Mouse (Mus musculus): ENCODE data around the gene Gm15517. TPM values are rescaled to one million over a fixed set of nuclear protein-coding genes. Genes with fewer than 3 reads are reported as not detected.
A peak's percentile ranks its signal among the peaks of the same experiment; 100 is the strongest.

The Gm15517 gene
- polyA plus RNA-seq, 1 experiment from 2014 or later: not detected

- peak overlapping the region; percentile 72 for H3K9ac ChIP-seq (ENCODE audit: low read length)
- no peaks in the 10 kb centered on the region for H3K9me3 ChIP-seq (replicated peaks; ENCODE audit: control insufficient read depth, low read length)
- no peaks in the 10 kb centered on the region for H3K36me3 ChIP-seq (ENCODE audit: control insufficient read depth, insufficient read depth, low read length)
- H3K27ac ChIP-seq (ENCODE audit: low read length): no peak overlapping the region
- under 1% methylated on average over 40 of the region's 40 CpGs for WGBS
- peak overlapping the region; percentile 56 for H3K4me3 ChIP-seq (replicated peaks; ENCODE audit: low read length)
- H3K4me1 ChIP-seq (ENCODE audit: control insufficient read depth, insufficient read depth, low read length): peaks cover 21% of the 10 kb centered on the region
- ATAC-seq (ENCODE audit: insufficient read depth, low FRiP score): peak; percentile 12; the same call in 1 of the 2 replicates
- peaks cover 6% of the 10 kb centered on the region for H3K27me3 ChIP-seq (ENCODE audit: control insufficient read depth, insufficient read depth, low read length)
- H3K4me2 ChIP-seq (ENCODE audit: low read depth, low read length): peak overlapping the region; percentile 98
These were observed 49.1 kb downstream of the Gm15517 start for GRCm38 (mm10) chr7:44310285-44310877.

- peaks cover 17% of the 10 kb centered on the region for H3K4me1 ChIP-seq (ENCODE audit: control insufficient read depth, insufficient read depth, low read length)
- H3K9me3 ChIP-seq (replicated peaks; ENCODE audit: control insufficient read depth, low read length): no peaks in the 10 kb centered on the region
- H3K4me2 ChIP-seq (ENCODE audit: low read depth, low read length): peak overlapping the region; percentile 98
- peak; percentile 9; the same call in 1 of the 2 replicates for ATAC-seq (ENCODE audit: insufficient read depth, low FRiP score)
- peak overlapping the region; percentile 56 for H3K4me3 ChIP-seq (replicated peaks; ENCODE audit: low read length)
- H3K9ac ChIP-seq (ENCODE audit: low read length): peak overlapping the region; percentile 72
- WGBS: 2% methylated on average over 38 of the region's 38 CpGs
- H3K36me3 ChIP-seq (ENCODE audit: control insufficient read depth, insufficient read depth, low read length): no peaks in the 10 kb centered on the region
- H3K27me3 ChIP-seq (ENCODE audit: control insufficient read depth, insufficient read depth, low read length): peaks cover 6% of the 10 kb centered on the region
- H3K27ac ChIP-seq (ENCODE audit: low read length): no peak overlapping the region
These were observed 49.8 kb downstream of the Gm15517 start for GRCm38 (mm10) chr7:44310878-44311712.

Other genes starting within 250 kb of the Gm15517 start
- gene Klk1b26, start 249.3 kb upstream of the Gm15517 start, polyA plus RNA-seq (2015; fragmentation: Nextera tagmentation; extraction: Ambion mirVana): 0.94 TPM in 1 of 2 replicates, not detected in the other
- not detected in 2 replicates for gene Klk1b27, start 209.2 kb upstream of the Gm15517 start, polyA plus RNA-seq (2015; fragmentation: Nextera tagmentation; extraction: Ambion mirVana)
- not detected in 2 replicates for gene Klk1b21, start 159.1 kb upstream of the Gm15517 start, polyA plus RNA-seq (2015; fragmentation: Nextera tagmentation; extraction: Ambion mirVana)
- not detected in 2 replicates for gene Klk1b22, start 148.8 kb upstream of the Gm15517 start, polyA plus RNA-seq (2015; fragmentation: Nextera tagmentation; extraction: Ambion mirVana)
- gene Klk1b16, start 124.7 kb upstream of the Gm15517 start, polyA plus RNA-seq (2015; fragmentation: Nextera tagmentation; extraction: Ambion mirVana): 0.25 TPM in 1 of 2 replicates, not detected in the other
- 0.41 TPM in 1 of 2 replicates, not detected in the other for gene Klk1b24, start 73.2 kb upstream of the Gm15517 start, polyA plus RNA-seq (2015; fragmentation: Nextera tagmentation; extraction: Ambion mirVana)
- gene Klk1b3, start 63.3 kb upstream of the Gm15517 start, polyA plus RNA-seq (2015; fragmentation: Nextera tagmentation; extraction: Ambion mirVana): 0.61 TPM in 2 replicates
- 0.72 and 0.90 TPM in 2 replicates for gene Klk1b4, start 54.0 kb upstream of the Gm15517 start, polyA plus RNA-seq (2015; fragmentation: Nextera tagmentation; extraction: Ambion mirVana)
- gene Klk1b5, start 45.5 kb upstream of the Gm15517 start, polyA plus RNA-seq (2015; fragmentation: Nextera tagmentation; extraction: Ambion mirVana): 0.22 and 0.25 TPM in 2 replicates
- gene Klk1, start 36.1 kb upstream of the Gm15517 start, polyA plus RNA-seq (2015; fragmentation: Nextera tagmentation; extraction: Ambion mirVana): 30.6 and 59.7 TPM in 2 replicates
- 0.13 TPM in 1 of 2 replicates, not detected in the other for gene Gm36864, start 25.3 kb upstream of the Gm15517 start, polyA plus RNA-seq (2015; fragmentation: Nextera tagmentation; extraction: Ambion mirVana)
- gene 1700028J19Rik, start 14.8 kb upstream of the Gm15517 start, polyA plus RNA-seq (2015; fragmentation: Nextera tagmentation; extraction: Ambion mirVana): 1.4 and 1.6 TPM in 2 replicates
- gene 2410002F23Rik, start 14.7 kb upstream of the Gm15517 start, polyA plus RNA-seq (2015; fragmentation: Nextera tagmentation; extraction: Ambion mirVana): 131 and 139 TPM in 2 replicates
- gene Acp4, start 4.1 kb upstream of the Gm15517 start, polyA plus RNA-seq (2015; fragmentation: Nextera tagmentation; extraction: Ambion mirVana): 0.27 TPM in 1 of 2 replicates, not detected in the other
- 6.1 and 7.4 TPM in 2 replicates for gene Clec11a, start 45.5 kb downstream of the Gm15517 start, polyA plus RNA-seq (2015; fragmentation: Nextera tagmentation; extraction: Ambion mirVana)
- gene Shank1, start 48.8 kb downstream of the Gm15517 start, polyA plus RNA-seq (2015; fragmentation: Nextera tagmentation; extraction: Ambion mirVana): 1.7 TPM in 2 replicates
- 1.3 and 1.5 TPM in 2 replicates for gene Syt3, start 122.7 kb downstream of the Gm15517 start, polyA plus RNA-seq (2015; fragmentation: Nextera tagmentation; extraction: Ambion mirVana)
- gene 1700008O03Rik, start 124.4 kb downstream of the Gm15517 start, polyA plus RNA-seq (2015; fragmentation: Nextera tagmentation; extraction: Ambion mirVana): 0.84 and 1.2 TPM in 2 replicates
- gene Lrrc4b, start 167.6 kb downstream of the Gm15517 start, polyA plus RNA-seq (2015; fragmentation: Nextera tagmentation; extraction: Ambion mirVana): 0.31 and 0.52 TPM in 2 replicates
- gene Aspdh, start 203.9 kb downstream of the Gm15517 start, polyA plus RNA-seq (2015; fragmentation: Nextera tagmentation; extraction: Ambion mirVana): 0.72 and 0.87 TPM in 2 replicates
- gene Josd2, start 206.5 kb downstream of the Gm15517 start, polyA plus RNA-seq (2015; fragmentation: Nextera tagmentation; extraction: Ambion mirVana): 88.0 and 102 TPM in 2 replicates
- gene Emc10, start 235.1 kb downstream of the Gm15517 start, polyA plus RNA-seq (2015; fragmentation: Nextera tagmentation; extraction: Ambion mirVana): 69.9 and 80.7 TPM in 2 replicates
- gene Fam71e1, start 235.1 kb downstream of the Gm15517 start, polyA plus RNA-seq (2015; fragmentation: Nextera tagmentation; extraction: Ambion mirVana): 7.0 and 8.2 TPM in 2 replicates

All from stomach, embryonic 16.5 days (tissue).